Mouse (Mus musculus) brown adipose tissue, adult 24 weeks (tissue): ENCODE data around the gene Tbc1d16. TPM values are rescaled to one million over a fixed set of nuclear protein-coding genes. Genes with fewer than 3 reads are reported as not detected.

Source experiments
- polyA plus RNA-seq: library from polyadenylated mRNA; stranded (reverse); fragments of >200 nt; gene quantifications from 2 replicates; pipeline ENCODE4 v1.2.4, GENCODE M21; 2012; ENCODE audit not compliant: missing spikeins, insufficient read depth, insufficient read length

Gene Tbc1d16
- polyA plus RNA-seq, 1 experiment: 3.3 TPM

Other genes starting within 250 kb of the Tbc1d16 start
- gene Enpp7, start 240.3 kb downstream of the Tbc1d16 start, polyA plus RNA-seq: not detected in 2 replicates
- 0.91 and 1.1 TPM in 2 replicates for gene Cbx2, start 205.5 kb downstream of the Tbc1d16 start, polyA plus RNA-seq
- 4.7 and 9.1 TPM in 2 replicates for gene Cbx8, start 187.5 kb downstream of the Tbc1d16 start, polyA plus RNA-seq
- 37.3 and 37.4 TPM in 2 replicates for gene Cbx4, start 142.3 kb downstream of the Tbc1d16 start, polyA plus RNA-seq
- gene Ccdc40, start 73 bp upstream of the Tbc1d16 start, polyA plus RNA-seq: not detected in 2 replicates
- gene Gaa, start 39.4 kb upstream of the Tbc1d16 start, polyA plus RNA-seq: 28.3 and 31.9 TPM in 2 replicates
- 54.8 and 76.2 TPM in 2 replicates for gene Eif4a3, start 71.6 kb upstream of the Tbc1d16 start, polyA plus RNA-seq
- gene Card14, start 79.3 kb upstream of the Tbc1d16 start, polyA plus RNA-seq: not detected in 2 replicates
- 3.8 and 7.7 TPM in 2 replicates for gene Sgsh, start 127.0 kb upstream of the Tbc1d16 start, polyA plus RNA-seq
- gene Slc26a11, start 127.1 kb upstream of the Tbc1d16 start, polyA plus RNA-seq: 2.1 and 3.1 TPM in 2 replicates
- gene Rnf213, start 164.6 kb upstream of the Tbc1d16 start, polyA plus RNA-seq: 8.6 and 11.1 TPM in 2 replicates